Mouse (Mus musculus): ENCODE results near the gene Acat2. TPM values are rescaled to one million over a fixed set of nuclear protein-coding genes. Genes with fewer than 3 reads are reported as not detected.
"Not testable (repeated sequence)": the region's sequence is repeated elsewhere in the genome, so short reads cannot be mapped to it uniquely, and the experiment has no call there.

The Acat2 gene
- polyA plus RNA-seq, 2 experiments, result 67.4 to 110 TPM

- WGBS, result under 1% methylated on average over 55 of the region's 84 CpGs
Measured at GRCm38 (mm10) chr17:12991635-12992358, 31.2 kb upstream of the Acat2 start.

GRCm38 (mm10) chr17:12991194-12991634, 30.7 kb upstream of the Acat2 start:
- no peak for TF ChIP-seq POLR2A (IDR thresholded peaks at IDR 0.05; ENCODE audit: borderline replicate concordance, extremely low read depth, insufficient read depth, insufficient read length)
- Histone ChIP-seq H3K4me3 (replicated peaks; ENCODE audit: low read length) (peak overlapping the region; percentile 97), H3K9me3 (ENCODE audit: control insufficient read depth, low read length) (no peaks in the 10 kb centered on the region), H3K9ac (ENCODE audit: low read depth, low read length, severe bottlenecking) (peak overlapping the region; percentile 99), H3K4me2 (replicated peaks; ENCODE audit: low read depth, low read length, severe bottlenecking) (peak overlapping the region; percentile 77), H3K27ac (replicated peaks; ENCODE audit: low read depth, low read length) (peak overlapping the region; percentile 99), H3K4me1 (ENCODE audit: control insufficient read depth, insufficient read depth, low read length) (peaks cover 8% of the 10 kb centered on the region; the same call in 1 of the 2 replicates), H3K27me3 (ENCODE audit: control insufficient read depth, insufficient read depth, low read length) (no peaks in the 10 kb centered on the region), H3K36me3 (ENCODE audit: control insufficient read depth, insufficient read depth, low read length) (peaks cover 8% of the 10 kb centered on the region; the same call in 1 of the 2 replicates)
- peak; percentile 15 for DNase-seq (ENCODE audit: low spot score)
- ATAC-seq (ENCODE audit: low FRiP score, low read depth), result no peak
- 1% methylated on average over 12 of the region's 12 CpGs for WGBS

More at GRCm38 (mm10) chr17:12991635-12992358, 31.2 kb upstream of the Acat2 start:
- Histone ChIP-seq H3K27me3 (ENCODE audit: control insufficient read depth, insufficient read depth, low read length) (no peaks in the 10 kb centered on the region), H3K36me3 (ENCODE audit: control insufficient read depth, insufficient read depth, low read length) (peaks cover 8% of the 10 kb centered on the region; the same call in 1 of the 2 replicates), H3K9me3 (ENCODE audit: control insufficient read depth, low read length) (no peaks in the 10 kb centered on the region), H3K27ac (replicated peaks; ENCODE audit: low read depth, low read length) (peak overlapping the region; percentile 99), H3K9ac (ENCODE audit: low read depth, low read length, severe bottlenecking) (peak overlapping the region; percentile 99), H3K4me1 (ENCODE audit: control insufficient read depth, insufficient read depth, low read length) (peaks cover 8% of the 10 kb centered on the region; the same call in 1 of the 2 replicates), H3K4me3 (replicated peaks; ENCODE audit: low read length) (peak overlapping the region; percentile 97), H3K4me2 (replicated peaks; ENCODE audit: low read depth, low read length, severe bottlenecking) (peak overlapping the region; percentile 77)
- peak; percentile 77 for DNase-seq (ENCODE audit: low spot score)
- 0 out of 2 replicates have a peak, but pooled peaks have one; percentile 10 for TF ChIP-seq POLR2A (IDR thresholded peaks at IDR 0.05; ENCODE audit: borderline replicate concordance, extremely low read depth, insufficient read depth, insufficient read length)
- ATAC-seq (ENCODE audit: low FRiP score, low read depth), result peak; percentile 94

- no peaks in the 10 kb centered on the region for H3K27me3 ChIP-seq (ENCODE audit: control insufficient read depth, insufficient read depth, low read length)
- H3K4me3 ChIP-seq (replicated peaks; ENCODE audit: low read length), result peak overlapping the region; percentile 97
- H3K4me1 ChIP-seq (ENCODE audit: control insufficient read depth, insufficient read depth, low read length), result peaks cover 8% of the 10 kb centered on the region; the same call in 1 of the 2 replicates
- 47% methylated on average over 8 of the region's 8 CpGs for WGBS
- no peaks in the 10 kb centered on the region for H3K9me3 ChIP-seq (ENCODE audit: control insufficient read depth, low read length)
- peak overlapping the region; percentile 77 for H3K4me2 ChIP-seq (replicated peaks; ENCODE audit: low read depth, low read length, severe bottlenecking)
- H3K36me3 ChIP-seq (ENCODE audit: control insufficient read depth, insufficient read depth, low read length), result peaks cover 8% of the 10 kb centered on the region; the same call in 1 of the 2 replicates
- TF ChIP-seq POLR2A (IDR thresholded peaks at IDR 0.05; ENCODE audit: borderline replicate concordance, extremely low read depth, insufficient read depth, insufficient read length), result no peak
- H3K9ac ChIP-seq (ENCODE audit: low read depth, low read length, severe bottlenecking), result peak overlapping the region; percentile 99
- ATAC-seq (ENCODE audit: low FRiP score, low read depth) (no peak), DNase-seq (ENCODE audit: low spot score) (no peak)
- no peak overlapping the region for H3K27ac ChIP-seq (replicated peaks; ENCODE audit: low read depth, low read length)
Measured at GRCm38 (mm10) chr17:12990567-12991145, 30.1 kb upstream of the Acat2 start.

- H3K9ac ChIP-seq (ENCODE audit: low read depth, low read length, severe bottlenecking); H3K9me3 ChIP-seq (ENCODE audit: control insufficient read depth, low read length); H3K4me3 ChIP-seq (replicated peaks; ENCODE audit: low read length); H3K27me3 ChIP-seq (ENCODE audit: control insufficient read depth, insufficient read depth, low read length); H3K4me2 ChIP-seq (replicated peaks; ENCODE audit: low read depth, low read length, severe bottlenecking); ATAC-seq (ENCODE audit: low FRiP score, low read depth); H3K27ac ChIP-seq (replicated peaks; ENCODE audit: low read depth, low read length); H3K4me1 ChIP-seq (ENCODE audit: control insufficient read depth, insufficient read depth, low read length); DNase-seq (ENCODE audit: low spot score): not testable (repeated sequence)
- peaks cover 29% of the 10 kb centered on the region for H3K36me3 ChIP-seq (ENCODE audit: control insufficient read depth, insufficient read depth, low read length)
- WGBS, result 98% methylated on average over 8 of the region's 8 CpGs
Measured at GRCm38 (mm10) chr17:12988096-12988495, 27.5 kb upstream of the Acat2 start.

- peaks cover 65% of the 10 kb centered on the region for H3K36me3 ChIP-seq (ENCODE audit: control insufficient read depth, insufficient read depth, low read length)
- H3K4me3 ChIP-seq (replicated peaks; ENCODE audit: low read length), result no peak overlapping the region
- WGBS, result 80% methylated on average over 2 of the region's 2 CpGs
- TF ChIP-seq POLR2A (IDR thresholded peaks at IDR 0.05; ENCODE audit: borderline replicate concordance, extremely low read depth, insufficient read depth, insufficient read length), result no peak
- H3K27me3 ChIP-seq (ENCODE audit: control insufficient read depth, insufficient read depth, low read length), result no peaks in the 10 kb centered on the region
- no peak overlapping the region for H3K27ac ChIP-seq (replicated peaks; ENCODE audit: low read depth, low read length)
- DNase-seq (ENCODE audit: low spot score) (no peak), ATAC-seq (ENCODE audit: low FRiP score, low read depth) (no peak)
- H3K9me3 ChIP-seq (ENCODE audit: control insufficient read depth, low read length), result no peaks in the 10 kb centered on the region
- no peak overlapping the region for H3K4me2 ChIP-seq (replicated peaks; ENCODE audit: low read depth, low read length, severe bottlenecking)
- 0 out of 2 replicates have a peak, but pooled peaks cover 2% of the 10 kb centered on the region for H3K4me1 ChIP-seq (ENCODE audit: control insufficient read depth, insufficient read depth, low read length)
- H3K9ac ChIP-seq (ENCODE audit: low read depth, low read length, severe bottlenecking), result no peak overlapping the region
Measured at GRCm38 (mm10) chr17:12983988-12984387, 23.4 kb upstream of the Acat2 start.
